Mouse (Mus musculus): Measurements from ENCODE around the gene Ankrd54.
"Not testable (repeated sequence)": the region's sequence is repeated elsewhere in the genome, so short reads cannot be mapped to it uniquely, and the experiment has no call there.

DNA sequence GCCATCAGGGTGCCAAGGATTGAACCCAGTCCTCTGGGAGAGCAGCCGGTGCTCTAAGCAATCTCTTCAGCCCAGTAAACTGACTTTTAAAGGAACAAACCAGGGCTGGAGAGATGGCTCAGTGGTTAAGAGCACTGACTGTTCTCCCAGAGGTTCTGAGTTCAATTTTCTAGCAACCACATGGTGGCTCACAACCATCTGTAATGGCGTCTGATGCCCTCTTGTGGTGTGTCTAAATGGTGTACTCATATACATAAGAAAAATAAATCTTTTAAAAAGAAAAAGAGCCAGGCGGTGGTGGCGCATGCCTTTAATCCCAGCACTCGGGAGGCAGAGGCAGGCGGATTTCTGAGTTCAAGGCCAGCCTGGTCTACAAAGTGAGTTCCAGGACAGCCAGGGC is 54.9 kb downstream of the Ankrd54 start:
- not testable (repeated sequence) for TF ChIP-seq POLR2A, CTCF (IDR thresholded peaks at IDR 0.05; ENCODE audit: extremely low read depth, insufficient read depth, low read length)
